Mouse (Mus musculus): Measurements from ENCODE around the gene Gm49318. TPM values are rescaled to one million over a fixed set of nuclear protein-coding genes. Genes with fewer than 3 reads are reported as not detected.

The Gm49318 gene
- polyA plus RNA-seq, 1 experiment from 2014 or later: not detected

GRCm38 (mm10) chr9:22115635-22116034, 44.6 kb upstream of the Gm49318 start:
- H3K27ac ChIP-seq (ENCODE audit: low read length): no peak overlapping the region
- H3K4me2 ChIP-seq (replicated peaks; ENCODE audit: low read depth, low read length): 0 out of 2 replicates have a peak overlapping the region, but pooled peaks have one; percentile 88
- no peaks in the 10 kb centered on the region for H3K9me3 ChIP-seq (ENCODE audit: low read length)
- H3K4me3 ChIP-seq (ENCODE audit: low read depth, low read length): peak overlapping the region; percentile 83; the same call in 1 of the 2 replicates
- H3K36me3 ChIP-seq (ENCODE audit: insufficient read depth, low read length): peaks cover 20% of the 10 kb centered on the region
- TF ChIP-seq EP300 (IDR thresholded peaks at IDR 0.05): no peak
- no peak for TF ChIP-seq CTCF (IDR thresholded peaks at IDR 0.05)
- peaks cover 7% of the 10 kb centered on the region; the same call in 1 of the 2 replicates for H3K4me1 ChIP-seq (ENCODE audit: insufficient read depth, low read depth, low read length)
- WGBS: 90% methylated on average over 4 of the region's 4 CpGs
- DNase-seq (ENCODE audit: low spot score) (no peak), ATAC-seq (no peak)
- H3K9ac ChIP-seq (replicated peaks; ENCODE audit: low read depth): no peak overlapping the region
- no peaks in the 10 kb centered on the region for H3K27me3 ChIP-seq (replicated peaks; ENCODE audit: insufficient read depth, low read length)

GRCm38 (mm10) chr9:22108194-22108593, 37.1 kb upstream of the Gm49318 start:
- WGBS: 85% methylated on average over 9 of the region's 9 CpGs
- no peak overlapping the region for H3K9ac ChIP-seq (replicated peaks; ENCODE audit: low read depth)
- no peak overlapping the region for H3K27ac ChIP-seq (ENCODE audit: low read length)
- no peak for DNase-seq (ENCODE audit: low spot score)
- ATAC-seq: no peak
- no peak overlapping the region for H3K4me2 ChIP-seq (replicated peaks; ENCODE audit: low read depth, low read length)
- H3K4me3 ChIP-seq (ENCODE audit: low read depth, low read length): no peak overlapping the region
- peaks cover 13% of the 10 kb centered on the region for H3K36me3 ChIP-seq (ENCODE audit: insufficient read depth, low read length)
- TF ChIP-seq CTCF (IDR thresholded peaks at IDR 0.05): no peak
- TF ChIP-seq EP300 (IDR thresholded peaks at IDR 0.05): no peak
- no peaks in the 10 kb centered on the region for H3K27me3 ChIP-seq (replicated peaks; ENCODE audit: insufficient read depth, low read length)
- H3K9me3 ChIP-seq (ENCODE audit: low read length): no peaks in the 10 kb centered on the region
- no peaks in the 10 kb centered on the region for H3K4me1 ChIP-seq (ENCODE audit: insufficient read depth, low read depth, low read length)

GRCm38 (mm10) chr9:22099922-22100321, 28.9 kb upstream of the Gm49318 start:
- Histone ChIP-seq H3K9ac (replicated peaks; ENCODE audit: low read depth) (no peak overlapping the region), H3K4me2 (replicated peaks; ENCODE audit: low read depth, low read length) (no peak overlapping the region), H3K36me3 (ENCODE audit: insufficient read depth, low read length) (no peaks in the 10 kb centered on the region), H3K27me3 (replicated peaks; ENCODE audit: insufficient read depth, low read length) (peaks cover 16% of the 10 kb centered on the region), H3K4me1 (ENCODE audit: insufficient read depth, low read depth, low read length) (peaks cover 3% of the 10 kb centered on the region; the same call in 1 of the 2 replicates), H3K9me3 (ENCODE audit: low read length) (no peaks in the 10 kb centered on the region), H3K27ac (ENCODE audit: low read length) (no peak overlapping the region), H3K4me3 (ENCODE audit: low read depth, low read length) (no peak overlapping the region)
- no peak for DNase-seq (ENCODE audit: low spot score)
- TF ChIP-seq EP300 (IDR thresholded peaks at IDR 0.05): no peak
- no peak for TF ChIP-seq CTCF (IDR thresholded peaks at IDR 0.05)
- 4% methylated on average over 17 of the region's 18 CpGs for WGBS
- ATAC-seq: no peak

GRCm38 (mm10) chr9:22098993-22099696, 28.1 kb upstream of the Gm49318 start, which contains the start of gene Cnn1:
Gene Cnn1 (plus strand): TSS chr9:22099216.
- WGBS: 5% methylated on average over 14 of the region's 14 CpGs
- Histone ChIP-seq H3K4me2 (replicated peaks; ENCODE audit: low read depth, low read length) (no peak within 1 kb of the TSS), H3K27me3 (replicated peaks; ENCODE audit: insufficient read depth, low read length) (peaks cover 16% of the 10 kb centered on the region), H3K9me3 (ENCODE audit: low read length) (no peaks in the 10 kb centered on the region), H3K4me3 (ENCODE audit: low read depth, low read length) (no peak within 1 kb of the TSS), H3K27ac (ENCODE audit: low read length) (no peak within 1 kb of the TSS), H3K9ac (replicated peaks; ENCODE audit: low read depth) (no peak within 1 kb of the TSS), H3K4me1 (ENCODE audit: insufficient read depth, low read depth, low read length) (peaks cover 3% of the 10 kb centered on the region; the same call in 1 of the 2 replicates), H3K36me3 (ENCODE audit: insufficient read depth, low read length) (no peaks in the 10 kb centered on the region)
- DNase-seq (ENCODE audit: low spot score) (peak; percentile 29), ATAC-seq (peak; percentile 58)
- TF ChIP-seq EP300 (IDR thresholded peaks at IDR 0.05): no peak
- TF ChIP-seq CTCF (IDR thresholded peaks at IDR 0.05): no peak

- no peak overlapping the region; the same call in 1 of the 2 replicates for H3K4me3 ChIP-seq (ENCODE audit: low read depth, low read length)
- DNase-seq (ENCODE audit: low spot score) (peak; percentile 87), ATAC-seq (peak; percentile 87)
- H3K4me2 ChIP-seq (replicated peaks; ENCODE audit: low read depth, low read length): peak overlapping the region; percentile 51
- peaks cover 15% of the 10 kb centered on the region for H3K27me3 ChIP-seq (replicated peaks; ENCODE audit: insufficient read depth, low read length)
- no peaks in the 10 kb centered on the region for H3K9me3 ChIP-seq (ENCODE audit: low read length)
- TF ChIP-seq CTCF (IDR thresholded peaks at IDR 0.05): peak; percentile 85
- no peak for TF ChIP-seq EP300 (IDR thresholded peaks at IDR 0.05)
- peaks cover 3% of the 10 kb centered on the region; the same call in 1 of the 2 replicates for H3K4me1 ChIP-seq (ENCODE audit: insufficient read depth, low read depth, low read length)
- WGBS: 1% methylated on average over 24 of the region's 24 CpGs
- no peaks in the 10 kb centered on the region for H3K36me3 ChIP-seq (ENCODE audit: insufficient read depth, low read length)
- no peak overlapping the region for H3K9ac ChIP-seq (replicated peaks; ENCODE audit: low read depth)
- no peak overlapping the region for H3K27ac ChIP-seq (ENCODE audit: low read length)
These were observed 24.8 kb upstream of the Gm49318 start for GRCm38 (mm10) chr9:22095854-22096307.

GRCm38 (mm10) chr9:22092746-22093145, 21.7 kb upstream of the Gm49318 start:
- H3K27me3 ChIP-seq (replicated peaks; ENCODE audit: insufficient read depth, low read length): 0 out of 2 replicates have a peak, but pooled peaks cover 3% of the 10 kb centered on the region
- peaks cover 3% of the 10 kb centered on the region; the same call in 1 of the 2 replicates for H3K4me1 ChIP-seq (ENCODE audit: insufficient read depth, low read depth, low read length)
- ATAC-seq: no peak
- no peaks in the 10 kb centered on the region for H3K36me3 ChIP-seq (ENCODE audit: insufficient read depth, low read length)
- H3K4me2 ChIP-seq (replicated peaks; ENCODE audit: low read depth, low read length): no peak overlapping the region
- WGBS: 67% methylated on average over 6 of the region's 6 CpGs
- no peak overlapping the region for H3K4me3 ChIP-seq (ENCODE audit: low read depth, low read length)
- H3K27ac ChIP-seq (ENCODE audit: low read length): no peak overlapping the region
- no peak overlapping the region for H3K9ac ChIP-seq (replicated peaks; ENCODE audit: low read depth)
- TF ChIP-seq CTCF (IDR thresholded peaks at IDR 0.05): no peak
- TF ChIP-seq EP300 (IDR thresholded peaks at IDR 0.05): no peak
- no peaks in the 10 kb centered on the region for H3K9me3 ChIP-seq (ENCODE audit: low read length)
- DNase-seq (ENCODE audit: low spot score): no peak

Measured in lung, postnatal 0 days (tissue).